Mouse (Mus musculus): ENCODE results near the gene Tacc2. TPM values are rescaled to one million over a fixed set of nuclear protein-coding genes. Genes with fewer than 3 reads are reported as not detected.

Gene Tacc2
- polyA plus RNA-seq, 1 experiment from 2014 or later: 27.4 TPM

- WGBS: 74% methylated on average over 2 of the region's 2 CpGs
- ATAC-seq: no peak
- no peaks in the 10 kb centered on the region for H3K27me3 ChIP-seq (replicated peaks; ENCODE audit: control insufficient read depth, insufficient read depth, low read length)
- H3K9ac ChIP-seq (ENCODE audit: low read depth, low read length): no peak overlapping the region
- H3K36me3 ChIP-seq (ENCODE audit: control insufficient read depth, insufficient read depth, low read length): no peaks in the 10 kb centered on the region
- H3K4me2 ChIP-seq (ENCODE audit: low read depth, low read length): no peak overlapping the region
- H3K4me1 ChIP-seq (ENCODE audit: control insufficient read depth, insufficient read depth, low read length): no peaks in the 10 kb centered on the region; the same call in 1 of the 2 replicates
- H3K27ac ChIP-seq (ENCODE audit: low read length): no peak overlapping the region
- no peaks in the 10 kb centered on the region for H3K9me3 ChIP-seq (ENCODE audit: control insufficient read depth, low read length)
- no peak overlapping the region for H3K4me3 ChIP-seq (ENCODE audit: low read length)
Observed at GRCm38 (mm10) chr7:130600546-130600945, 23.3 kb downstream of the Tacc2 start.

DNA sequence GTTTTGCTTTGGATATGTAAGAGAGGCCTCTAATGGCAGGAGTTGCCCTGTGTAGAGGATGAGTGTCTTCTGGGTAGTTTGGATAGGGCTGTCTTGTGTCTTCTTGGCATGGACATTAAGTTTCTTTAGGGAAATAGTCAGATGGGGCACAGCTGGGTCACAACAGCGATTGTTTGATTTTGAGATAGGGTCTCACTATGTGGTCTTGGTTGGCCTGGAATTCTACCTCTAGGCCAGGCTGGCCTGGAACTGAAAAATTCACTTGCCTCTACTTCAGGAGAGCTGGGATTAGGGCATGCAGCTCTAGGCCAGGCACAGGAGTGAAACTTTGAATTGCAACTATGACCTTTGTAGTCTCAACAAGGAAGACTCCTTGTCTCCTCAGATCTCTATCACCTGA lies 25.6 kb downstream of the Tacc2 start:
- no peak overlapping the region for H3K4me3 ChIP-seq (ENCODE audit: low read length)
- no peaks in the 10 kb centered on the region for H3K36me3 ChIP-seq (ENCODE audit: control insufficient read depth, insufficient read depth, low read length)
- 0 out of 2 replicates have a peak, but pooled peaks have one; percentile 36 for ATAC-seq
- H3K9ac ChIP-seq (ENCODE audit: low read depth, low read length): no peak overlapping the region
- no peak overlapping the region for H3K27ac ChIP-seq (ENCODE audit: low read length)
- no peaks in the 10 kb centered on the region for H3K9me3 ChIP-seq (ENCODE audit: control insufficient read depth, low read length)
- no peaks in the 10 kb centered on the region for H3K4me1 ChIP-seq (ENCODE audit: control insufficient read depth, insufficient read depth, low read length)
- no peaks in the 10 kb centered on the region for H3K27me3 ChIP-seq (replicated peaks; ENCODE audit: control insufficient read depth, insufficient read depth, low read length)
- WGBS: 74% methylated on average over 1 of the region's 1 CpGs
- H3K4me2 ChIP-seq (ENCODE audit: low read depth, low read length): no peak overlapping the region

DNA sequence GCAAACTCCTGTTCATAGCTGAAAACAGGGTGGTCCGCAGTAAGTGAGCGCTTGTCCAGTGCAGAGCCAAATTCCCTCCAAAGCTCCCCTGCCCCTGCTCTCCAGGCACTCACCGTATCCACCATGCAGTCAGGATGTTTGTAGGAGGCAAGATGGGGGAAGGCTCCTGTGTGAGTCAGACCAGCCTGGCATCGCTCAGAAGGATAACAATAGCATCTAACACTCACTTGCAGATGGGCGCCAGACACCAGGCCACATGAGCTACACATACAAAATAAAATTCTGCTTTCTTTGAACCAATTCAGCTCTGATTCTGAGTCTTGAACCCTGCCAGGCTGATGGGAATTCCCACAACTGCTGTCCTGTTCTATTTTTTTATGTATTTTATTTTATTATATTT lies 26.3 kb downstream of the Tacc2 start:
- H3K4me3 ChIP-seq (ENCODE audit: low read length): no peak overlapping the region
- no peaks in the 10 kb centered on the region for H3K9me3 ChIP-seq (ENCODE audit: control insufficient read depth, low read length)
- no peak overlapping the region for H3K9ac ChIP-seq (ENCODE audit: low read depth, low read length)
- H3K27me3 ChIP-seq (replicated peaks; ENCODE audit: control insufficient read depth, insufficient read depth, low read length): no peaks in the 10 kb centered on the region
- ATAC-seq: no peak
- WGBS: 81% methylated on average over 5 of the region's 5 CpGs
- no peaks in the 10 kb centered on the region for H3K4me1 ChIP-seq (ENCODE audit: control insufficient read depth, insufficient read depth, low read length)
- no peaks in the 10 kb centered on the region for H3K36me3 ChIP-seq (ENCODE audit: control insufficient read depth, insufficient read depth, low read length)
- no peak overlapping the region for H3K27ac ChIP-seq (ENCODE audit: low read length)
- H3K4me2 ChIP-seq (ENCODE audit: low read depth, low read length): no peak overlapping the region

GRCm38 (mm10) chr7:130604390-130604789 lies 27.2 kb downstream of the Tacc2 start:
- no peak for ATAC-seq
- WGBS: 74% methylated on average over 2 of the region's 2 CpGs
- H3K36me3 ChIP-seq (ENCODE audit: control insufficient read depth, insufficient read depth, low read length): no peaks in the 10 kb centered on the region
- H3K9me3 ChIP-seq (ENCODE audit: control insufficient read depth, low read length): no peaks in the 10 kb centered on the region
- no peak overlapping the region for H3K4me2 ChIP-seq (ENCODE audit: low read depth, low read length)
- no peaks in the 10 kb centered on the region for H3K4me1 ChIP-seq (ENCODE audit: control insufficient read depth, insufficient read depth, low read length)
- H3K4me3 ChIP-seq (ENCODE audit: low read length): no peak overlapping the region
- no peak overlapping the region for H3K9ac ChIP-seq (ENCODE audit: low read depth, low read length)
- H3K27me3 ChIP-seq (replicated peaks; ENCODE audit: control insufficient read depth, insufficient read depth, low read length): no peaks in the 10 kb centered on the region
- H3K27ac ChIP-seq (ENCODE audit: low read length): no peak overlapping the region

DNA sequence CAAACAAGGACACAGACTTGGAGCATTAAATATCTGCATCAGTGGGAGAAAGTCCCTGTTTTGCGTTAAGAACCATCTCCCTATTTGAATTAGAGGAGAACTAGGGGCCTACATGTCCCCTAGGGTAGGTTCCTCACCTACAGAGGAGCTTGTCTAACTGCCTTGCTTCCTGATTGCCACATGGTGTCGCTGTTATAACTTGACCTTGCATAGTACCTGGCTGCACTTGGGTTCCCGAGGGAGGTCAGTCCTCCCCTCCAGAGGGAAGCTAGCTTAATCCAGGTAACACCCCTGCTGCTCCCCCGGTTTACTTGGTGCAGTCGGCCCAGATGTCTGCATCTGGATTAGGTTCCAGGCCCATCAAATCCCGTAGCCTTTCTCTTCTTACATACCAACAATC lies 27.9 kb downstream of the Tacc2 start:
- H3K4me1 ChIP-seq (ENCODE audit: control insufficient read depth, insufficient read depth, low read length): no peaks in the 10 kb centered on the region
- H3K9me3 ChIP-seq (ENCODE audit: control insufficient read depth, low read length): no peaks in the 10 kb centered on the region
- no peak overlapping the region for H3K4me2 ChIP-seq (ENCODE audit: low read depth, low read length)
- no peaks in the 10 kb centered on the region for H3K36me3 ChIP-seq (ENCODE audit: control insufficient read depth, insufficient read depth, low read length)
- H3K27ac ChIP-seq (ENCODE audit: low read length): no peak overlapping the region
- ATAC-seq: no peak
- H3K9ac ChIP-seq (ENCODE audit: low read depth, low read length): no peak overlapping the region
- H3K4me3 ChIP-seq (ENCODE audit: low read length): no peak overlapping the region
- H3K27me3 ChIP-seq (replicated peaks; ENCODE audit: control insufficient read depth, insufficient read depth, low read length): no peaks in the 10 kb centered on the region
- 27% methylated on average over 6 of the region's 6 CpGs for WGBS

- no peak overlapping the region for H3K9ac ChIP-seq (ENCODE audit: low read depth, low read length)
- WGBS: 86% methylated on average over 4 of the region's 4 CpGs
- H3K36me3 ChIP-seq (ENCODE audit: control insufficient read depth, insufficient read depth, low read length): no peaks in the 10 kb centered on the region
- no peak overlapping the region for H3K4me2 ChIP-seq (ENCODE audit: low read depth, low read length)
- H3K4me3 ChIP-seq (ENCODE audit: low read length): no peak overlapping the region
- H3K4me1 ChIP-seq (ENCODE audit: control insufficient read depth, insufficient read depth, low read length): no peaks in the 10 kb centered on the region
- H3K27me3 ChIP-seq (replicated peaks; ENCODE audit: control insufficient read depth, insufficient read depth, low read length): no peaks in the 10 kb centered on the region
- no peak for ATAC-seq
- H3K9me3 ChIP-seq (ENCODE audit: control insufficient read depth, low read length): no peaks in the 10 kb centered on the region
- no peak overlapping the region for H3K27ac ChIP-seq (ENCODE audit: low read length)
Observed at GRCm38 (mm10) chr7:130606958-130607357, 29.7 kb downstream of the Tacc2 start.

- no peak for ATAC-seq
Observed at GRCm38 (mm10) chr7:130613973-130614372, 36.7 kb downstream of the Tacc2 start.

GRCm38 (mm10) chr7:130617591-130617990 lies 40.4 kb downstream of the Tacc2 start:
- Histone ChIP-seq H3K4me1 (ENCODE audit: control insufficient read depth, insufficient read depth, low read length) (no peaks in the 10 kb centered on the region), H3K9me3 (ENCODE audit: control insufficient read depth, low read length) (no peaks in the 10 kb centered on the region), H3K36me3 (ENCODE audit: control insufficient read depth, insufficient read depth, low read length) (no peaks in the 10 kb centered on the region), H3K4me3 (ENCODE audit: low read length) (no peak overlapping the region), H3K9ac (ENCODE audit: low read depth, low read length) (no peak overlapping the region), H3K27ac (ENCODE audit: low read length) (no peak overlapping the region), H3K27me3 (replicated peaks; ENCODE audit: control insufficient read depth, insufficient read depth, low read length) (no peaks in the 10 kb centered on the region), H3K4me2 (ENCODE audit: low read depth, low read length) (no peak overlapping the region)
- 93% methylated on average over 3 of the region's 3 CpGs for WGBS
- ATAC-seq: no peak

More at GRCm38 (mm10) chr7:130613973-130614372, 36.7 kb downstream of the Tacc2 start:
- Histone ChIP-seq H3K9me3 (ENCODE audit: control insufficient read depth, low read length) (no peaks in the 10 kb centered on the region), H3K4me2 (ENCODE audit: low read depth, low read length) (no peak overlapping the region), H3K27ac (ENCODE audit: low read length) (no peak overlapping the region), H3K4me3 (ENCODE audit: low read length) (no peak overlapping the region), H3K36me3 (ENCODE audit: control insufficient read depth, insufficient read depth, low read length) (no peaks in the 10 kb centered on the region), H3K4me1 (ENCODE audit: control insufficient read depth, insufficient read depth, low read length) (no peaks in the 10 kb centered on the region), H3K9ac (ENCODE audit: low read depth, low read length) (no peak overlapping the region), H3K27me3 (replicated peaks; ENCODE audit: control insufficient read depth, insufficient read depth, low read length) (no peaks in the 10 kb centered on the region)
- WGBS: 46% methylated on average over 4 of the region's 4 CpGs

DNA sequence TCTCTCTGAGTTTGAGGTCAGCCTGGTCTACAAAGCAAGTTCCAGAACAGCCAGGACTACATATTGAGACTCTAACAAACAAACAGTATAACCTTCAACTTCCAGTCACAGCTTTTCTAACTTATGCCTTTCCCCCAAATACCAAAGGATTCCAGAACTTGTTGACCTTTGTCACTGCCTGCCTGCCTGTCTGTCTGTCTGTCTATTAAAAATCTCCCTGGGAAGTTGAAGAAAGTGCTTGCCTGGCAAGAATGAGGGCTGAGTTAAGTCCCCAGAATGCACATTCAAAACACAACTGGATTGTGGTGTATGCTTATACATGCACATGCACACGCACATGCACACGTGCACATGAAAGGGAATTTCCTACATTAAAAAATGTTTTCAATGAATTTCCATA lies 43.8 kb downstream of the Tacc2 start:
- WGBS: 92% methylated on average over 2 of the region's 2 CpGs
- no peak overlapping the region for H3K27ac ChIP-seq (ENCODE audit: low read length)
- H3K9ac ChIP-seq (ENCODE audit: low read depth, low read length): no peak overlapping the region
- H3K27me3 ChIP-seq (replicated peaks; ENCODE audit: control insufficient read depth, insufficient read depth, low read length): no peaks in the 10 kb centered on the region
- no peaks in the 10 kb centered on the region for H3K9me3 ChIP-seq (ENCODE audit: control insufficient read depth, low read length)
- no peak overlapping the region for H3K4me2 ChIP-seq (ENCODE audit: low read depth, low read length)
- H3K4me3 ChIP-seq (ENCODE audit: low read length): no peak overlapping the region
- no peaks in the 10 kb centered on the region for H3K4me1 ChIP-seq (ENCODE audit: control insufficient read depth, insufficient read depth, low read length)
- no peaks in the 10 kb centered on the region for H3K36me3 ChIP-seq (ENCODE audit: control insufficient read depth, insufficient read depth, low read length)
- no peak for ATAC-seq

GRCm38 (mm10) chr7:130621953-130622352 lies 44.7 kb downstream of the Tacc2 start:
- Histone ChIP-seq H3K4me1 (ENCODE audit: control insufficient read depth, insufficient read depth, low read length) (no peaks in the 10 kb centered on the region), H3K9ac (ENCODE audit: low read depth, low read length) (no peak overlapping the region), H3K27ac (ENCODE audit: low read length) (no peak overlapping the region), H3K36me3 (ENCODE audit: control insufficient read depth, insufficient read depth, low read length) (no peaks in the 10 kb centered on the region), H3K4me3 (ENCODE audit: low read length) (no peak overlapping the region), H3K27me3 (replicated peaks; ENCODE audit: control insufficient read depth, insufficient read depth, low read length) (no peaks in the 10 kb centered on the region), H3K9me3 (ENCODE audit: control insufficient read depth, low read length) (no peaks in the 10 kb centered on the region), H3K4me2 (ENCODE audit: low read depth, low read length) (no peak overlapping the region)
- 53% methylated on average over 3 of the region's 3 CpGs for WGBS
- no peak for ATAC-seq

All from intestine, embryonic 16.5 days (tissue).